Mouse (Mus musculus): Measurements from ENCODE around the gene Sult1a1.

Sult1a1 gene

GRCm38 (mm10) chr7:126676207-126676606 lies at the start of gene Sult1a1:
Gene Sult1a1, minus strand, starts transcription at chr7:126676432.
- DNase-seq: peak; percentile 78 to 84

GRCm38 (mm10) chr7:126725667-126726066 lies 49.4 kb upstream of the Sult1a1 start:
- DNase-seq: no peak

DNA sequence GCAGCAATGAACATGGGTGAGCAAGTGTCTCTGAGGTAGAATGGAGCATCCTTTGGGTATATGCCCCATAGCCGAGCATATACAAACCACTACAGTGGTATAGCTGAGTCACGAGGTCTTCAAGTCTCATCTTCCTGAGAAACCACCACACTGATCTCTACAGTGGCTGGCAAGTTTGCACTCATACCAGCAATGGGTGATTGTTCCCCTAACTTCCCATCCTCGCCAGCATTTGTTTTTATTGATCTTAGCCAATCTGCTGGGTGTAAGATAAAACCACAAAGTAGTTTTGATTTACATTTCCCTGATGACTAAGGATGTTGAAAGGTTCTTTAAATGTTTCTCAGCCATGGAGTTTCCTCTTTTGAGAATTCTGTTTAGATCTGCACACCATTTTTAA lies 48.8 kb upstream of the Sult1a1 start:
- no peak for DNase-seq

GRCm38 (mm10) chr7:126721635-126722034 lies 45.4 kb upstream of the Sult1a1 start:
- no peak for DNase-seq

DNA sequence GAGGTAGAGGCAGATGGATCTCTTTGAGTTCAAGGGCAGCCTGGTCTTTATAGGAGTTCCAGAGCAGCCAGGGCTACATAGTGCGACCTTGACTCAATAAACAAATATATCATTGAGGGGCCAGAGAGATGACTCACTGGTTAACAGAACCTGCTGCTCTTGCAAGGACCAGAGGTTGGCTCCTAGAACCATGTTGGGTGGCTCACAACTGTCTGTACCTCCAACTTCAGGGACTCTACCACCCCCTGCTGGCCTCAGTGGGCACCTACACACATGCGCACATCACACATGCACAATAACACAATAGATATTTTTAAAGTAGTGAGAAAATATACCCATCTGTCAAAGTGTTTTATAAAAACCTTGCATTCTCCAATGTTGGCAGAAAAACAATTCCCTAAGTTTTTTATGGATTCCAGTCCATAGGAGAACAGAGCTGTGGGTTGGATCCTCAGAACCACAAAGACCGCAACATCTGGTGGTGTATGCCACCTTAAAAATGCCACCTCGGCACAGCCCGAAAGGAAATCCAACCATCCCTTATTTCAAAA lies 42.6 kb upstream of the Sult1a1 start:
- no peak for DNase-seq

GRCm38 (mm10) chr7:126717566-126717965 lies 41.3 kb upstream of the Sult1a1 start:
- no peak for DNase-seq

DNA sequence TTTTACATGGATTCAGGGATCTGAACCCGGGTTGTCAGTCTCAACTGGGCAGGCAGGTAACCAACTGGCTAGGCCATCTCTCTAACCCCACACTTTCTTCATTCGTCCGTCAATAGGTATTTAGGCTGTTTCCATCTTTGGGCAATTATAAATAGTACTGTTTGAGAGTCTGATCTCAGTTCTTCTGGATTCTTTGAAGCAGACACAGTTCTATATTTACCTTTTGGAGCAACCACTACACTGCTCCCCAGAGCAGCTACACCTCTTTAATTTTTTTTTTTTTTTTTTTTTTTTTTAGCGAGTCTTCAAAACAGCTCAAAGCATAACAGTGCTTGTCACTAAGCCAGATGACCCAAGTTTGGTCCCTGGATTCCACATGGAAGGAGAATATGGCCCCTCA lies 39.4 kb upstream of the Sult1a1 start:
- no peak for DNase-seq

DNA sequence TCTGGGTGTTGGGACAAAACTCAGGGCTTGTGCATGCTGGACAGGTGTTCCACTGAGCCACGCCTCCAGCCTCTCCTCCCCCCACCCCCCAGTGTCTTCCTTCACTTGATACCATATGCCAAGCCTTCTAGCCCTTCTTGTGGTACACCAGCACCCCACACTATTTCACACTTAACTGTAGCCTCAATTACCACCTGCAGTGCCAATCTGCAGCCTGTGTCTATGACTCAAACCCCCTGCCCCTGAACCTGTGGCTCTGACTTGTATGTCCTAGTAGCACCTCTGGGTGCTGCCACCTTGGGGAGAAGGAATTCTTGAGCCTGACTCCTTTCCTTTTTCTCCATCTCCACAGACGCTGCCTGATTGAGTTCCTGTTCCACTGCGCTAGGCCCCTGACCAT lies 35.7 kb upstream of the Sult1a1 start:
- DNase-seq: no peak

- no peak for DNase-seq
Observed at GRCm38 (mm10) chr7:126710266-126710665, 34.0 kb upstream of the Sult1a1 start.

- no peak for DNase-seq
Observed at GRCm38 (mm10) chr7:126708175-126708952, 32.1 kb upstream of the Sult1a1 start.

DNA sequence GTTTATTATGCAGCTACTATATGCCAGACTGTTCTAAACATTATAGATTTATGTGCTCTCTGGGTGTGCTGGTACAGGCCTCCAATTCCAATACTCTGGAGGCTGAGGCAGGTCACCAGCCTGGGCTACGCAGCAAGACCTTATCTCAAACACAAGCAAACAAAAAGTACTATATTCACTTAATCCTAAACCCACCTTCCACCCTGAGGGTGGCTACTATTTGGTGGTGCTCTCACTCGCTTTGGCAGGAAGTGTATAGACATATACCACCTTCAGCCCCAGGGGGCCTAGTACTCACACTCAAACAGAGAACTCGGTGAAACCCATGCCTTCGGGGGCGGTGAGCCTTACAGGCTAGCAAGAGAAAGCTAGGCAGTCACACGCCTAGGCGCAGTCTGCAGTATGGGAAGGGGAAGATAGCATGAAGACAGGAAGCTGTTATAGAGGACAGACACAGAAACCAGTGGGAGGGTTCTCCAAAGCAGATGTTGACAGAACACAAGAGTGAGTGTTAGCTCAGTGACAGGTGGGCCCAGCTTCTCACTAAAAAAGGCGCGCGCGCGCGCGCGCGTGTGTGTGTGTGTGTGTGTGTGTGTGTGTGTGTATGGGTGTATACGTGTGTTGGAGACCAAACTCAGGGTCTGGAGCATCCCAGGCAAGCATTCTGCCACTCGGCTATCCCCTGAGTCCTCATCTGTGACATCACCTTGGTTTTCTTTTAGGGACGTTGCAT lies 31.4 kb upstream of the Sult1a1 start, which contains the start of gene Coro1a:
Gene Coro1a (minus strand): TSS at position 346 of the 733 bp plus-strand sequence.
- DNase-seq: no peak

DNA sequence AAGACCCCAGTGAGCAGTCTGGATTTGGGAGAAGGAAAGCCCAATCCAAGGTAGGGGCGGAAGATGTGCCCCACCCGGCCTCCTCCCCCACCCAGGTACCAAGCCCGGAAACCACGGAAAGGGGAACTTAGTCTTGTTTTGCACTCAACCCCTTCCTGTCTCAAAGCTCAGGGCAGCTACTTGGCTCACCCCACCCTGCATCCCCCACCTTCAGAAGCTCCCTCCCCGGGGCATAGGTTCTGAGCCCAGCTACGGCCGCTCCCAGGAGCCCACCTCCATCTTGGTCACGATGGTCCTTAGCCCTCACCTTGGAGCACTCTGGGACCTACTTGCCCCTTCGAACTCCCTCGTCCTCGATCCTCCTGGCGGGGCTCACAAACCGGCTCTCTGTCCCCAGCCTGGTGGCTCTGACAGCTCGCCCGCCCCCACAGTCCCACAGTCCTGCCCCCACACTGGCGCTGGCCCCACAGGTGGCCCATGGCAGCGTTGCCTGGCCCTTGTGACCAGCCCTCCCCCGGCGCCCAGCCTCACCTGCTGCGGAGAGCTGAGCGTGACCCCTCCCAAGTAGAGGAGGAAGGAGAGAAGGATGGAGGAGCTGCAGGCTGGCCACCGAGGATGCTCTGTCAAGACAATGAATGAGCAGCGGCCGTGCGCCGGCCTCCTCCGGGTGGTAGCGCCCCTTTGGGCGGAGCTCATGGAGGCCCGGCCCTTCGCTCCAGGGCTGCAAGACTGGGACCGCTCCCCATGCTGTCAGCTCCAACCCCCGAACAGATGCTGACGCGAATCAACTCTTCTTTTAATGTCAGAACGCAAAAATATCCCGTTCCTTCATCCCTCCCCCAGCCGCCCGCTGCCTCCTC lies 28.1 kb upstream of the Sult1a1 start:
- no peak for DNase-seq

GRCm38 (mm10) chr7:126703757-126704077 lies 27.5 kb upstream of the Sult1a1 start:
- DNase-seq: no peak

GRCm38 (mm10) chr7:126702861-126703756 lies 26.9 kb upstream of the Sult1a1 start:
- DNase-seq: no peak

GRCm38 (mm10) chr7:126702358-126702757 lies 26.1 kb upstream of the Sult1a1 start:
- no peak for DNase-seq

DNA sequence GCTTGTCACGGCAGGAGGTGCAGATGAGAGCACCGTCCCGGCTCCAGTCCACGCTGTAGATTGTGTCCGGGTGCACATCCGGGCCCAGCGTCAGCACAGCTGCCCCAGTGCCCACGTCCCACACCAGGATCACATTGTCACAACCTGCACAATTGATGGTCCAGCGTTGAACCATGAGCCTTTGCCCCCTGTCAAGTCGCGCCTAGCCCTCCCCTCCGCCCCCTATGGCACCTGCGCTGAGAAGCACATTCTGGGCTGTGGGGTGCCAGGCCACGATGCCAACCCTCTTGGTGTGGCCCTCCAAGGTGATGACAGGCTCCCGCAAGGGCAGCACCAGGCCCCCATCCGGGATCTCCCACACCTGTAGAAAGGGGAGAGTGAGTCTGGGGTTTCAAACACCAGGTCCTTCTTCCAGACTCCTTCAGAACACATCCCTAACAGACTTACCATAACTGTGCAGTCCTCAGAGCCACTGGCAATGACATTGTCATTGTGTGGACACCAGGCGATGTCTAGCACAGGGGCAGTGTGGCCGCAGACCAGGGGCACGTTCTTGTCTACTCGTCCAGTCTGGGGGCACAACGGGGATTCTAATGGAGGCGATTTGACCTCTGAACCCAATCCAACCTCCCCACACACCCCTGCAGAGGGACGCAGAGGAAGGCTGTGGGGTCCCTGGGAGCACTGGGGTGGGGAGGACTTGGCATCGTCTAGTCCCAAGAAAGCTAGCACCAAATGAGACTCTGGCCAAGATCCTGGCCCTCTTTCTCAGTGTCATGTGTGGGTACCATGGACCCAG lies 25.5 kb upstream of the Sult1a1 start:
- DNase-seq: no peak

DNA sequence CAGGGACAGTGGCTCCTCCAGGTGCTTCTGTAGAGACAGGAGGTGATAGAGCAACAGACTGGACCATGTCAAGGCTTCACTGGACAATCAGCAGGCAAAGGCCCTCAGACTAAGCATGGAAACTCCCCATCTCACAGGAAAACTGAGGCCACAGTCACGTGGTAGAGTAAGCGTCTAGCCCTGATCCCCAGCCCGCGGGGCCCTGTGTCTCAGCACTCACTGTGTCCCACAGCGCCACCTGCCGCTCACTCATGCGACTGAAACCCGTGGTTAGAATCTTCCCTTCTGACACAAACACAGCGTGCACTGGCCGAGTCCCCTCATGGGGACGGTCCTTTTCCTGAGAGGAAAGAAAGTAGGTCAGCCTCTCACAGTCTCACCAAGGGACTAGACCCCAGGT lies 24.8 kb upstream of the Sult1a1 start:
- peak; percentile 76 to 89 for DNase-seq

DNA sequence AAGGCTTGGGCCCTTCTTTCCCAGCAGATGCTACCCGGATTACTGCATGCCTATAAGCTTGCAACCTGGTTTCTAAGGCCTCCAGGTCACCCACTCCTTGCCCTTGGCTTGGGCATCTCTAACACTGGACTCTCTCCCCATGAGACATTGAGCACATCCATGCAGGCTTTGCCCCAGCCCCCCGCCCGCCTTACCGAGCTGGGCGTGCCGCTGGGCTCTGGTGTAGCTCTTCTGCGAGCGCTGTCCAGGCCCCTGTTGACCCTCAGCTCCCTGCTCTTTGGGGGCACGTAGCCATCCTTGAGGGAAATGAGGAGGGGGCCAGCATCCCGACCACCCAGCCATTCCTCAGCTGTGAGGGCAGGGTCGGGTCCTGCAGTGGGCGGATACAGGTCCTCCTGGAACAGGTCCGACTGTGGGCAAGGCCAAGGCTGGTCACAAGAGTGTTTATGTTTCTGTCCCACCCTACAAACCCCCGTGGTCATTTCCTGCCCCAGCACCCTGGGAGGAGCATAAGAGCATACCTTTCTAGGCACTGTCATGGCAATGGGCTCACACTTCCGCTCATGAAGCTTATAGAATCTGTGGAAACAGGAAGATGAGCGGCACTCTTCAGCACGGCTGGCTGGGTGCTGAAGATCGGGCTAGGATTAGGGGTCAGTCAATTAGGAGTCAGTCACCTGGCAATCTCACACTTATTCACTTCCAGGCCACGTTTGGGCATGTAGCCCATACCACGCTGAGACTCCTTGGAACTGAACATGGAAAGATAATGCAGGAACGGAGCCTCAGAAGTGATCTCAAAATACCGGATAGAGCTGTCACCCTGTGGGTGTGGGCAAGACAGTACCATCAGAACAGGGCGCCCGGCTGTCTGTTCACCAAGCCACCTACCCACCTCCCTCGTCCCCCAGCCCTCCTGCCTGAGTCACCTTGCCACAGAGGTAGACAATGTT lies 24.1 kb upstream of the Sult1a1 start:
- DNase-seq: no peak

DNA sequence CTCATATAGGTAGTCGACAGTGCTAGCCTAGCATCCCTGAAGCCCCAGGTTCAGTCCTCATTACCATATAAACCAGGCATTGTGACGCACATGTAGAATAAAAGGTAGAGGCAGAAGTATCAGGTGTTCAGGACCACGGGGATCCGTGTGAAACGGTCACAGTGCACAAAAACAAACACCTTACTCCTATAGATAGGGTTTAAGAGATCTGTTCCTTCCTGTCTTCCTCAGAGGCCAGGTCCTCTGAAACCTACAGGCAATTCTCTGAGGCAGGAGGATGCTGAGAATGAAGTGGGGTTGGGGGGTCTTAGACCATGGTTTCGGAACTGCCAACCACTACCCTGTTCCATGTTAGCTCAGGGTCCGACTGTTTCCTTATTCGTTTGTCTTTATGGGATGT lies 21.6 kb upstream of the Sult1a1 start:
- no peak for DNase-seq

GRCm38 (mm10) chr7:126696886-126697285 lies 20.7 kb upstream of the Sult1a1 start:
- DNase-seq: no peak

Measured in kidney, adult 8-10 months (tissue).